Mouse (Mus musculus) midbrain, embryonic 11.5 days (tissue): Measurements from ENCODE around the gene Pam. TPM values are rescaled to one million over a fixed set of nuclear protein-coding genes. Genes with fewer than 3 reads are reported as not detected.
A peak's percentile ranks its signal among the peaks of the same experiment; 100 is the strongest.

ENCODE experiments used
- ATAC-seq: fragments of 200-750 bp; cut with Nextera tagmentation; 2 replicates; pipeline ENCODE4 v1.8.0; 2017; ENCODE audit warnings: moderate TSS enrichment, moderate library complexity; ENCODE audit not compliant: low FRiP score
- DNase-seq: peaks from one replicate; pipeline ENCODE4 v3.0.0; 2015; ENCODE audit warnings: low spot score; ENCODE audit errors: missing footprints
- H3K27ac ChIP-seq: fragments of 300-500 bp; sonication (generic); 2 replicates; pipeline ENCODE4 v1.5.1; 2014; ENCODE audit warnings: low read depth, low read length
- H3K27me3 ChIP-seq: fragments of 300-500 bp; sonication (generic); 2 replicates; pipeline ENCODE4 v1.6.1; 2014; ENCODE audit warnings: mild to moderate bottlenecking, low read length, moderate library complexity, mixed read lengths; ENCODE audit not compliant: control insufficient read depth, insufficient read depth
- H3K36me3 ChIP-seq: fragments of 300-500 bp; sonication (generic); 2 replicates; pipeline ENCODE4 v1.6.1; 2014; ENCODE audit warnings: mild to moderate bottlenecking, low read length, moderate library complexity, mixed read lengths; ENCODE audit not compliant: control insufficient read depth, insufficient read depth
- H3K4me1 ChIP-seq: fragments of 300-500 bp; sonication (generic); 2 replicates; pipeline ENCODE4 v1.6.1; 2014; ENCODE audit warnings: low read length; ENCODE audit not compliant: control insufficient read depth, insufficient read depth
- H3K4me2 ChIP-seq: fragments of 300-500 bp; sonication (generic); 2 replicates; pipeline ENCODE4 v1.6.1; 2014; ENCODE audit warnings: mild to moderate bottlenecking, moderate library complexity
- H3K4me3 ChIP-seq: fragments of 300-500 bp; sonication (generic); 2 replicates; pipeline ENCODE4 v1.5.1; 2014; ENCODE audit warnings: low read depth, low read length
- H3K9ac ChIP-seq: fragments of 300-500 bp; sonication (generic); 2 replicates; pipeline ENCODE4 v1.6.1; 2014; ENCODE audit warnings: low read length
- H3K9me3 ChIP-seq: fragments of 300-500 bp; sonication (generic); 2 replicates; pipeline ENCODE4 v1.6.1; 2016; ENCODE audit warnings: low read length; ENCODE audit not compliant: control insufficient read depth
- WGBS: fragments of 180-500 bp; shearing (Covaris S2); extraction: QIAGEN DNeasy Blood & Tissue Kit; methylation state at CpG from one replicate; pipeline ENCODE4 v1.1.7; 2014; 5-methylcytosine and 5-hydroxymethylcytosine counted together
- polyA plus RNA-seq: library from polyadenylated mRNA; unstranded; fragments of >200 nt; fragmentation: Nextera tagmentation; extraction: Ambion mirVana; gene quantifications from 2 replicates; pipeline ENCODE4 v1.2.1, GENCODE M21; 2014

Pam gene
- polyA plus RNA-seq, 1 experiment from 2014 or later: 21.1 TPM

GRCm38 (mm10) chr1:98031802-98032201 is 63.6 kb downstream of the Pam start:
- H3K9me3 ChIP-seq: no peaks in the 10 kb centered on the region
- no peaks in the 10 kb centered on the region for H3K4me1 ChIP-seq
- 88% methylated on average over 8 of the region's 8 CpGs for WGBS
- no peak for ATAC-seq
- H3K36me3 ChIP-seq: no peaks in the 10 kb centered on the region
- no peak overlapping the region for H3K27ac ChIP-seq
- H3K9ac ChIP-seq: no peak overlapping the region
- no peak overlapping the region for H3K4me2 ChIP-seq
- no peaks in the 10 kb centered on the region for H3K27me3 ChIP-seq
- DNase-seq: no peak
- no peak overlapping the region for H3K4me3 ChIP-seq

- 91% methylated on average over 5 of the region's 5 CpGs for WGBS
- ATAC-seq (no peak), DNase-seq (no peak)
- no peak overlapping the region for H3K4me3 ChIP-seq
- H3K9ac ChIP-seq: no peak overlapping the region
- H3K27me3 ChIP-seq: no peaks in the 10 kb centered on the region
- H3K9me3 ChIP-seq: no peaks in the 10 kb centered on the region
- no peaks in the 10 kb centered on the region for H3K4me1 ChIP-seq
- H3K4me2 ChIP-seq: no peak overlapping the region
- no peaks in the 10 kb centered on the region for H3K36me3 ChIP-seq
- H3K27ac ChIP-seq: no peak overlapping the region
Measured at GRCm38 (mm10) chr1:98029025-98029424, 66.4 kb downstream of the Pam start.

GRCm38 (mm10) chr1:98028468-98028867 is 67.0 kb downstream of the Pam start:
- WGBS: 91% methylated on average over 5 of the region's 5 CpGs
- ATAC-seq: no peak
- Histone ChIP-seq H3K9ac (no peak overlapping the region), H3K27ac (no peak overlapping the region), H3K36me3 (no peaks in the 10 kb centered on the region), H3K4me3 (no peak overlapping the region), H3K4me1 (no peaks in the 10 kb centered on the region), H3K4me2 (no peak overlapping the region), H3K9me3 (no peaks in the 10 kb centered on the region), H3K27me3 (no peaks in the 10 kb centered on the region)
- no peak for DNase-seq

- no peaks in the 10 kb centered on the region for H3K9me3 ChIP-seq
- DNase-seq (no peak), ATAC-seq (no peak)
- H3K36me3 ChIP-seq: no peaks in the 10 kb centered on the region
- no peak overlapping the region for H3K4me3 ChIP-seq
- 89% methylated on average over 4 of the region's 4 CpGs for WGBS
- no peak overlapping the region for H3K27ac ChIP-seq
- H3K4me1 ChIP-seq: no peaks in the 10 kb centered on the region
- no peaks in the 10 kb centered on the region for H3K27me3 ChIP-seq
- no peak overlapping the region for H3K4me2 ChIP-seq
- H3K9ac ChIP-seq: no peak overlapping the region
Measured at GRCm38 (mm10) chr1:98027959-98028358, 67.5 kb downstream of the Pam start.

GRCm38 (mm10) chr1:98025924-98026640 is 69.4 kb downstream of the Pam start:
- Histone ChIP-seq H3K36me3 (no peaks in the 10 kb centered on the region), H3K4me2 (no peak overlapping the region), H3K9me3 (no peaks in the 10 kb centered on the region), H3K4me3 (no peak overlapping the region), H3K9ac (no peak overlapping the region), H3K27ac (no peak overlapping the region), H3K27me3 (no peaks in the 10 kb centered on the region), H3K4me1 (no peaks in the 10 kb centered on the region)
- DNase-seq: no peak
- ATAC-seq: no peak
- WGBS: 90% methylated on average over 6 of the region's 6 CpGs

DNA sequence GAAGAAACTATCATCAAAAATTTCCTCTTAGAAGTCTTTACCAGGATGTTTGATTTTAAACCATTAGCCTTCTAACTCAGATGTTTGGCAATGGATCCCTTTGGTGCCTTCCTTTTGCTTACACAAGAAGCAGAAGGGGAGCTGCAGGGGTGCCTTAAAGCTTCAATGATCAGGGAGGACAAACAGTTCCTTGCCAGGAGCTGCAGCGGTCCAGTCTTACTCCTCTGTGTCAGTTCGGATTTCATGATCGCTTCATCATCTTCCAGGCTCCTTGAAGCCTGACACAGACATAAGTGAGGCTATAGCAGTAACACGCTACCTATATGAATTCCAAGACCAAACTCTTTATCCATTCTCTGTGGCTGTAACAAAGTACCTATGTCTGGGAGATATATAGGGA is 71.6 kb downstream of the Pam start:
- Histone ChIP-seq H3K27me3 (no peaks in the 10 kb centered on the region), H3K4me1 (no peaks in the 10 kb centered on the region), H3K4me3 (no peak overlapping the region), H3K27ac (no peak overlapping the region), H3K36me3 (no peaks in the 10 kb centered on the region), H3K9me3 (no peaks in the 10 kb centered on the region), H3K4me2 (no peak overlapping the region), H3K9ac (no peak overlapping the region)
- WGBS: 85% methylated on average over 4 of the region's 4 CpGs
- ATAC-seq (no peak), DNase-seq (no peak)

GRCm38 (mm10) chr1:98018987-98019386 is 76.5 kb downstream of the Pam start:
- Histone ChIP-seq H3K4me1 (peaks cover 8% of the 10 kb centered on the region), H3K9me3 (no peaks in the 10 kb centered on the region), H3K27me3 (no peaks in the 10 kb centered on the region), H3K27ac (no peak overlapping the region), H3K4me3 (no peak overlapping the region), H3K36me3 (no peaks in the 10 kb centered on the region), H3K9ac (no peak overlapping the region), H3K4me2 (no peak overlapping the region)
- 92% methylated on average over 9 of the region's 9 CpGs for WGBS
- ATAC-seq (no peak), DNase-seq (no peak)

DNA sequence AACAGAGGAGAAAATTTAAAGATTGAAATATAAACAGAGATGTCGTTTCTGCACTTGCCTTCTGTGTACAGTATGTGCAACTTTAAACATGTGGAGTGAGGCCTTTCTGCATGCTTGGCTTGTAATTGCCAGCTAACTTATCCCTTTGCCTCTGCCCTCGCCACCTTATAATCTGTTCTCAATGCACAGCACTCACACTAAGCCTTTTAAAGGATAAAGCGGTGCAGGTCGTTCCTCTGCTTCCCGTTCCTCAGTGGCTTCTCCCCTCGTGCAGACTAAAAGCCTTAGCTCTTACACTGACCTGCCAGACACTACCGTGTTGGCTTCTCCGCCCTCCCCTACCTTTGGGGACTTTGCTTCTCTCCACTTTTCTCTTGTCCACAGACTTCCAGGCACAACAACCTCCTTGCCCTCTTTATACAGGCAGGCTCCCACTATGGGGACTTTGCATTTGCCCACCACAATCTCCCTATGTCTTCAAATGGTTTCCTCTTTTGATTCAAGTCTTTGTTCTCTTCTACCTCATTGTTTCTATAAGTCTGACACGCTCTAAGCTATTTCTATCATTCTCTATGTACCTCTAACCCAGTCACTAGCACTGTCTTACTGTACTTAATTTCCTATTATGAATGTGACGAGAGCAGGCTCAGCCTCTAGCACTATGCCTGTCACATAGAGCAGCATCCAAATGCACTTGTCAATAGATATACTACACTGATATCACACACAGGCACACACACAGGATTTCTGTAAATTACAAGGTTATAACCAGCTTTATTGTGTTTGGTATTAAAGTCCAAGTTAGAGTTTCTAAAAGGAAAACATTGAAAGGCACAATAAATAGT is 79.2 kb downstream of the Pam start:
- peak overlapping the region; percentile 22; the same call in 1 of the 2 replicates for H3K4me2 ChIP-seq
- no peak overlapping the region; the same call in 1 of the 2 replicates for H3K27ac ChIP-seq
- DNase-seq (peak; percentile 87), ATAC-seq (peak; percentile 44; the same call in 1 of the 2 replicates)
- 25% methylated on average over 10 of the region's 10 CpGs for WGBS
- no peak overlapping the region for H3K4me3 ChIP-seq
- no peaks in the 10 kb centered on the region for H3K9me3 ChIP-seq
- H3K9ac ChIP-seq: no peak overlapping the region
- H3K36me3 ChIP-seq: no peaks in the 10 kb centered on the region
- H3K27me3 ChIP-seq: no peaks in the 10 kb centered on the region
- peaks cover 8% of the 10 kb centered on the region for H3K4me1 ChIP-seq

DNA sequence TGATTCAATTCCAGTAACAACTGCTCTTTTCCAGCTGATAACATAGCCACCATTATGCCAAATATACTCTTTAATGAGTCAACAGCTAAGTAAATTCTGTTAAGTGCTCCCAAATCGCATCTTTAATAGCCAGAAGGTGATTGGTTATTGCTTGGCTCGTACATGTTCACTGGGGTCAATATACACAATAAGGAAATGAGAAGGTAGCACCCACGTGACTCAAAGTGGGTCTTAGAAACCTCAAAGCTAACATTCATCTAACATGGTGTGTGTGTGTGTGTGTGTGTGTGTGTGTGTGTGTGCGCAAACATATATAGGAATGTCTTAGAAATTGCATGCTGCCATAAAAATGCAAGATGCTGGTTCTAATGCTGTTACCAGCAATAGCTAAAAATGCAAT is 79.9 kb downstream of the Pam start:
- 67% methylated on average over 4 of the region's 4 CpGs for WGBS
- H3K27me3 ChIP-seq: no peaks in the 10 kb centered on the region
- no peak overlapping the region for H3K4me3 ChIP-seq
- no peak overlapping the region for H3K4me2 ChIP-seq
- H3K9ac ChIP-seq: no peak overlapping the region
- DNase-seq (no peak), ATAC-seq (no peak)
- peaks cover 8% of the 10 kb centered on the region for H3K4me1 ChIP-seq
- H3K36me3 ChIP-seq: no peaks in the 10 kb centered on the region
- H3K9me3 ChIP-seq: no peaks in the 10 kb centered on the region
- H3K27ac ChIP-seq: no peak overlapping the region
